Mouse (Mus musculus): ENCODE data around the gene Gm4924. TPM values are rescaled to one million over a fixed set of nuclear protein-coding genes. Genes with fewer than 3 reads are reported as not detected.

Gene Gm4924
- polyA plus RNA-seq (2011; ENCODE audit: insufficient read depth, insufficient read length, low read depth, missing spikeins) = 19.6 and 24.4 TPM in 2 replicates

DNA sequence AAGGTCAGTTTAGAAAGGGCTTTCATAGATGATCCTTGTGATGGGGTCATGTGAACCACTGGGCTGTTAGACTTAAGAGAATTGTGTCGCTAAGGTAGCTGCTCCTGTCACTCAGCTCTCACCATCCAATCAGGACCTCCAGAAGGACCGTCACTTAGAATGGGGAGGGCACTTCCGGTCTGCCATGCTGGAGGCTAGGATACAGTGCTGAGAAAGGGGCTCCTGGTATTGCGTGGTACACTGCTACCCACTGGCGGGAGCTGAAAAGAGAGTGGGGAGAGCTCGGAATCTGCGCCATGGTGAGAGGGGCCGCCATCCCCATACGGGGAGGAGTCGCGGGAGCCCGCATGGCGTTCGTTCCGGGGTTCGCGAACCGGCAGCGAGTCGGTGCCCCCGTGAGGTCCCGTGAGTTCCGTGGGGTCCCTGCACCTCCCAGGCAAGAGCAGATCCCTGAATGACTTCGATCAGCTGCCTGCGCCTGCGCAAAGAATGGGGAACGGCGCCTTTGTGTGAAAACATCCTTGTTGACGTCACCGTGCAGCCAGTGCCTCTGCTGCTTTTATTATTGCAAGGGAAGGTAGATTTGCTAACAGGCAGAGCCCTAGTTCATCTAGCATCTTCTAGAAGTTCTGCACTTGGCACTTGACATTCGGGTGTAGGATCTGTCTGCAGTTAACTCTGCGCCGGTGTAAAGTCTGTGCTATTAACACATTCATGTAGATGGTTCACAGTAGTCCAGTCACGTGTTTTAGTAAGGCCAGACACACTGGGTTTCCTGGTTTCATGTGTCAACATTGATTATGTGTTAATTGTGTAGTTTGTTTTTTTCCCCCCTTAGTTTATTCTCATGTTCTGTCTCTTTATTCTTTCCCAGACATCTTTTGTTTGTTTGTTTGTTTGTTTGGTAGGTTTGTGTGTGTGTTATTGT lies at the start of gene Gm4924:
Gene Gm4924, plus strand, starts transcription at position 173 of the 928 bp plus-strand sequence.
- no peaks in the 10 kb centered on the region for H3K36me3 ChIP-seq (ENCODE audit: control insufficient read depth, insufficient read depth, low read length, poor library complexity, severe bottlenecking)
- H3K27me3 ChIP-seq (ENCODE audit: control insufficient read depth, insufficient read depth, low read length, poor library complexity, severe bottlenecking) = no peaks in the 10 kb centered on the region
- H3K4me1 ChIP-seq (ENCODE audit: control insufficient read depth, insufficient read depth, low read length) = no peaks in the 10 kb centered on the region
- H3K27ac ChIP-seq (ENCODE audit: insufficient read depth, low read length) = peak within 1 kb of the TSS; percentile 39
- no peaks in the 10 kb centered on the region for H3K9me3 ChIP-seq (replicated peaks; ENCODE audit: control insufficient read depth, insufficient read depth, low read length, poor library complexity, severe bottlenecking)
- H3K4me3 ChIP-seq (ENCODE audit: low read depth, low read length) = peak within 1 kb of the TSS; percentile 96
- TF ChIP-seq POLR2A (IDR thresholded peaks at IDR 0.05; ENCODE audit: insufficient read depth, low read length) (no peak), CTCF (IDR thresholded peaks at IDR 0.05; ENCODE audit: low read depth, low read length) (no peak), EP300 (IDR thresholded peaks at IDR 0.05; ENCODE audit: insufficient read depth, low read depth, low read length) (no peak)
- H3K9ac ChIP-seq (ENCODE audit: low read depth, poor library complexity, severe bottlenecking) = peak within 1 kb of the TSS; percentile 82

DNA sequence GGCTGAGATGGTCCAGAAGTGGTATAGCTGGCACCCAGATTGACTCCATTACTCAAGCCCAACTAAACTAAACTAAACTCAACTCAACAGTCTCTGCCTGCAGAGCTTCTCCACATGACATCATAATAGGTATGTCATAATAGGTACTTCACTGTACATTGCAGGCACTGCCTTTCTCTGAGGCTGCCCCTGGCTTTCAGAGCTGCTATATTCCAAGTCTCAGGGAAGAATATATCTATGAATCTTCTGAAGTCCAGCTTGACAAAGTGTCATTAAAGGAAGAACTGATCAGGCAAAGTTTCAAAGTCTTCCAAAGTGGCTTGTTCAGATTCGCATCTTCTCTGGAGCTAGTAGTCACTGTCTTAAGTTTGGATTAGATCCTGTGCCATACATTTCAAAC lies 37.6 kb upstream of the Gm4924 start, which contains the start of gene 4932415D10Rik:
Gene 4932415D10Rik, minus strand, starts transcription at position 101 of the 400 bp plus-strand sequence.
- Histone ChIP-seq H3K27me3 (ENCODE audit: control insufficient read depth, insufficient read depth, low read length, poor library complexity, severe bottlenecking) (no peaks in the 10 kb centered on the region), H3K9ac (ENCODE audit: low read depth, poor library complexity, severe bottlenecking) (no peak within 1 kb of the TSS)
- no peak for TF ChIP-seq EP300 (IDR thresholded peaks at IDR 0.05; ENCODE audit: insufficient read depth, low read depth, low read length)
- TF ChIP-seq POLR2A (IDR thresholded peaks at IDR 0.05; ENCODE audit: insufficient read depth, low read length) = no peak
- no peak for TF ChIP-seq CTCF (IDR thresholded peaks at IDR 0.05; ENCODE audit: low read depth, low read length)

DNA sequence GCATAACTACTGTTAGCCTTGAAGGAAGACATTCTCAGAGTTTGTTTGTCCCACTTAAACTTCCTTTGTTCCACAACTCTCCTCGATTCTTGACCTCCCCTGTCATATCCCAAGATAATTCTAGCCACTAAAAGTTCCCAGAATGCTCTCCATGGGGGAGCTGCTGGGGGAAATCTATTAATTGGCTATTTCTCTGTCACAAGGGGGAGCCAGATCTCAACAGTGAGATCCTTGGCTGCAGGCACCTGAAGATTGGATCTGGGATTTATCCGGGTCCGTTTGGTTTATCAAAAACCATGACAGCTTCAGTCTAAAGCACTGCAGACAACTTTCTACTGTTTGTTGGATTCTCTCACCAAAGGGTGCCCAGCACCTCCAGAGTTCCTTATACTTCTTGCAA lies 33.9 kb upstream of the Gm4924 start:
- Histone ChIP-seq H3K27me3 (ENCODE audit: control insufficient read depth, insufficient read depth, low read length, poor library complexity, severe bottlenecking) (no peaks in the 10 kb centered on the region), H3K36me3 (ENCODE audit: control insufficient read depth, insufficient read depth, low read length, poor library complexity, severe bottlenecking) (no peaks in the 10 kb centered on the region), H3K4me1 (ENCODE audit: control insufficient read depth, insufficient read depth, low read length) (no peaks in the 10 kb centered on the region), H3K4me3 (ENCODE audit: low read depth, low read length) (no peak overlapping the region), H3K9ac (ENCODE audit: low read depth, poor library complexity, severe bottlenecking) (no peak overlapping the region), H3K27ac (ENCODE audit: insufficient read depth, low read length) (no peak overlapping the region), H3K9me3 (replicated peaks; ENCODE audit: control insufficient read depth, insufficient read depth, low read length, poor library complexity, severe bottlenecking) (peaks cover 2% of the 10 kb centered on the region; the same call in 1 of the 2 replicates)
- TF ChIP-seq EP300 (IDR thresholded peaks at IDR 0.05; ENCODE audit: insufficient read depth, low read depth, low read length) (no peak), POLR2A (IDR thresholded peaks at IDR 0.05; ENCODE audit: insufficient read depth, low read length) (no peak), CTCF (IDR thresholded peaks at IDR 0.05; ENCODE audit: low read depth, low read length) (no peak)

More for the DNA sequence above, 37.6 kb upstream of the Gm4924 start, which contains the start of gene 4932415D10Rik:
- H3K4me3 ChIP-seq (ENCODE audit: low read depth, low read length) = no peak within 1 kb of the TSS
- H3K36me3 ChIP-seq (ENCODE audit: control insufficient read depth, insufficient read depth, low read length, poor library complexity, severe bottlenecking) = no peaks in the 10 kb centered on the region
- H3K4me1 ChIP-seq (ENCODE audit: control insufficient read depth, insufficient read depth, low read length) = no peaks in the 10 kb centered on the region
- no peaks in the 10 kb centered on the region for H3K9me3 ChIP-seq (replicated peaks; ENCODE audit: control insufficient read depth, insufficient read depth, low read length, poor library complexity, severe bottlenecking)
- no peak within 1 kb of the TSS for H3K27ac ChIP-seq (ENCODE audit: insufficient read depth, low read length)

DNA sequence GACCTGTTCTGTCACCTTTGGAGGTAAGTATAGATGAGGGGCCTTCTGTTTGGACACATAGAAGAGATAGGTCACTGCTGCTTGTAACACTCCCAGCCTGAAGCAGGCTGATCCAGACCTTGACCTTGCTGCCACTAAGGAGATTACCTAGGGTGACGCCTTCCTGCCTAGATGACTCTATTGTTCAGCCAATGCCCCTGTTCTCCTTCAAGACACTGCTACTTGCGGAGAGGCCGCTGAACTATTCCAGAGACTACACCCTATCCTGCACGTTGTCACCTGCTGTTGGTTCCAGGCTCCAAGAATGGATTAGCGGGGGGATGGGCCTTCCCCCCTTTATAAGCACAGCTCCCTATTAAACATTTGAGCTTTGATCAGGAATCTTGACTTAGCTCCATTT lies 24.2 kb upstream of the Gm4924 start:
- H3K4me3 ChIP-seq (ENCODE audit: low read depth, low read length) = no peak overlapping the region
- H3K9ac ChIP-seq (ENCODE audit: low read depth, poor library complexity, severe bottlenecking) = no peak overlapping the region
- H3K36me3 ChIP-seq (ENCODE audit: control insufficient read depth, insufficient read depth, low read length, poor library complexity, severe bottlenecking) = no peaks in the 10 kb centered on the region
- no peaks in the 10 kb centered on the region for H3K9me3 ChIP-seq (replicated peaks; ENCODE audit: control insufficient read depth, insufficient read depth, low read length, poor library complexity, severe bottlenecking)
- no peaks in the 10 kb centered on the region for H3K27me3 ChIP-seq (ENCODE audit: control insufficient read depth, insufficient read depth, low read length, poor library complexity, severe bottlenecking)
- TF ChIP-seq POLR2A (IDR thresholded peaks at IDR 0.05; ENCODE audit: insufficient read depth, low read length) = no peak
- TF ChIP-seq CTCF (IDR thresholded peaks at IDR 0.05; ENCODE audit: low read depth, low read length) = no peak
- TF ChIP-seq EP300 (IDR thresholded peaks at IDR 0.05; ENCODE audit: insufficient read depth, low read depth, low read length) = no peak
- H3K4me1 ChIP-seq (ENCODE audit: control insufficient read depth, insufficient read depth, low read length) = no peaks in the 10 kb centered on the region
- H3K27ac ChIP-seq (ENCODE audit: insufficient read depth, low read length) = no peak overlapping the region

DNA sequence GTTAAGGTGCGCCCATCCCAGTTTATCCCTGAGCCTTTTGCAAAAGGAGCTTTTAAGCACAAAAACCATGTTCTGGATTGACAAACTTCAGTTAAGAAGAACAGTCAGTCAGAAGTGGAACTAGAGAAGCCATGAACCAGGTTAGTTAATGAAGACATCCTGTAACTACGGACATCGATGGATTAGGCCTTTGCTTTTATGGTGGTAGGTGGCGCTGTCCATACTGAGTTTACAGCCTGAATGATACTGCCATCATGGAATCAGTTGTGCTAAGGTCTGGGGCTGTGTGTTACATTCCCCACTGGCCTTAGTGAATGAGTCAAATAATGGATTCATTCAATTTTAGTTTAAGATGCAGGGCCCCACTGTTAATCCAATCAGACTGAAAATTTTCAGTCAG lies 1.3 kb downstream of the Gm4924 start:
- H3K4me1 ChIP-seq (ENCODE audit: control insufficient read depth, insufficient read depth, low read length) = peaks cover 3% of the 10 kb centered on the region
- H3K9me3 ChIP-seq (replicated peaks; ENCODE audit: control insufficient read depth, insufficient read depth, low read length, poor library complexity, severe bottlenecking) = no peaks in the 10 kb centered on the region
- H3K36me3 ChIP-seq (ENCODE audit: control insufficient read depth, insufficient read depth, low read length, poor library complexity, severe bottlenecking) = no peaks in the 10 kb centered on the region
- H3K27ac ChIP-seq (ENCODE audit: insufficient read depth, low read length) = no peak overlapping the region
- no peak for TF ChIP-seq CTCF (IDR thresholded peaks at IDR 0.05; ENCODE audit: low read depth, low read length)
- no peak for TF ChIP-seq EP300 (IDR thresholded peaks at IDR 0.05; ENCODE audit: insufficient read depth, low read depth, low read length)
- no peak for TF ChIP-seq POLR2A (IDR thresholded peaks at IDR 0.05; ENCODE audit: insufficient read depth, low read length)
- H3K9ac ChIP-seq (ENCODE audit: low read depth, poor library complexity, severe bottlenecking) = peak overlapping the region; percentile 82; the same call in 1 of the 2 replicates
- H3K4me3 ChIP-seq (ENCODE audit: low read depth, low read length) = no peak overlapping the region
- no peaks in the 10 kb centered on the region for H3K27me3 ChIP-seq (ENCODE audit: control insufficient read depth, insufficient read depth, low read length, poor library complexity, severe bottlenecking)

DNA sequence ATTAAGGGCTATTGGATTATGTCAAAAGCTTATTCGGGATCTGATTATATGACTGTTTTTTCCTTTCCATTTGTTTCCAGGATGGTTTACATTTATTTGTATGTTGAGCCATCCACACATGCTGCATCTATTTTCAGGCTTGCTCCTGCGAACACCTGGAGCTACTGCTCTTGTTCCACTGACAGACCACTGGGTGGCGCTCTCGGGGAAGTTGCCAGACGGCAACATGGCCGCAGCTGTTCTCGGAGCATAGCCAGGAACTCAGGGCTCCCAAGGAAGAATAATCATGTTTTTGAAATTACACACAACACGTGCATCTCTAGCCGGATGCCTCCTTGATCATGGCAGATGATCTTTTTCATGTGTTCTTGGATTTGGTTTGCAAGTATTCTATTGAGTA lies 7.9 kb downstream of the Gm4924 start:
- no peak overlapping the region for H3K9ac ChIP-seq (ENCODE audit: low read depth, poor library complexity, severe bottlenecking)
- H3K9me3 ChIP-seq (replicated peaks; ENCODE audit: control insufficient read depth, insufficient read depth, low read length, poor library complexity, severe bottlenecking) = 0 out of 2 replicates have a peak, but pooled peaks cover 2% of the 10 kb centered on the region
- H3K27me3 ChIP-seq (ENCODE audit: control insufficient read depth, insufficient read depth, low read length, poor library complexity, severe bottlenecking) = no peaks in the 10 kb centered on the region
- TF ChIP-seq POLR2A (IDR thresholded peaks at IDR 0.05; ENCODE audit: insufficient read depth, low read length) = no peak
- no peak for TF ChIP-seq EP300 (IDR thresholded peaks at IDR 0.05; ENCODE audit: insufficient read depth, low read depth, low read length)
- TF ChIP-seq CTCF (IDR thresholded peaks at IDR 0.05; ENCODE audit: low read depth, low read length) = peak; percentile 74
- H3K36me3 ChIP-seq (ENCODE audit: control insufficient read depth, insufficient read depth, low read length, poor library complexity, severe bottlenecking) = no peaks in the 10 kb centered on the region
- H3K4me3 ChIP-seq (ENCODE audit: low read depth, low read length) = no peak overlapping the region
- no peak overlapping the region for H3K27ac ChIP-seq (ENCODE audit: insufficient read depth, low read length)
- peaks cover 3% of the 10 kb centered on the region for H3K4me1 ChIP-seq (ENCODE audit: control insufficient read depth, insufficient read depth, low read length)

Measured in ES-Bruce4 (cell line).